Mouse (Mus musculus) olfactory bulb, adult 2 months (tissue): ENCODE measurements at regions not wholly inside any gene's neighbourhood (a gene's known extent, or its start where the extent isn't known, plus 50 kb on each side); places are given as distances from the start of the nearest gene placed in this dataset.
"Not testable (repeated sequence)": the region's sequence is repeated elsewhere in the genome, so short reads cannot be mapped to it uniquely, and the experiment has no call there.

Experiments used
- H3K27ac ChIP-seq: fragments of 200-500 bp; 2 replicates; pipeline ENCODE4 v1.5.1; 2012; ENCODE audit warnings: low read depth, low read length; ENCODE audit not compliant: insufficient read depth
- H3K4me1 ChIP-seq: fragments of 200-500 bp; 2 replicates; pipeline ENCODE4 v1.6.1; 2012; ENCODE audit warnings: low read length; ENCODE audit not compliant: control insufficient read depth, insufficient read depth
- H3K4me3 ChIP-seq: fragments of 200-500 bp; 2 replicates; pipeline ENCODE4 v1.5.1; 2012; ENCODE audit warnings: mild to moderate bottlenecking, low read depth, low read length, moderate library complexity; ENCODE audit not compliant: insufficient read depth
- CTCF ChIP-seq: fragments of 200-500 bp; IDR thresholded peaks from 2 replicates; pipeline ENCODE4 v1.5.1; 2012; ENCODE audit warnings: low read depth, mild to moderate bottlenecking, low read length, moderate library complexity; ENCODE audit not compliant: insufficient read depth
- POLR2A ChIP-seq: fragments of 200-500 bp; IDR thresholded peaks from 2 replicates; pipeline ENCODE4 v1.6.1; 2012; ENCODE audit warnings: mild to moderate bottlenecking, low read depth, low read length, moderate library complexity; ENCODE audit not compliant: insufficient read depth
- WGBS: fragments of 180-500 bp; shearing (Covaris S2); methylation state at CpG from one replicate; pipeline ENCODE4 v1.1.7; 2018; 5-methylcytosine and 5-hydroxymethylcytosine counted together

GRCm38 (mm10) chr1:177501288-177501687 is 59.1 kb downstream of the Zbtb18 start:
- no peaks in the 10 kb centered on the region for H3K4me1 ChIP-seq
- H3K4me3 ChIP-seq: no peak overlapping the region
- no peak for TF ChIP-seq POLR2A
- TF ChIP-seq CTCF: no peak
- H3K27ac ChIP-seq: no peak overlapping the region
- WGBS: 74% methylated on average over 7 of the region's 7 CpGs

GRCm38 (mm10) chr1:177503946-177504345 is 61.8 kb downstream of the Zbtb18 start:
- Histone ChIP-seq H3K27ac (no peak overlapping the region), H3K4me1 (no peaks in the 10 kb centered on the region), H3K4me3 (no peak overlapping the region)
- TF ChIP-seq CTCF: no peak
- TF ChIP-seq POLR2A: no peak
- WGBS: 80% methylated on average over 1 of the region's 1 CpGs

- no peak overlapping the region for H3K27ac ChIP-seq
- TF ChIP-seq POLR2A (no peak), CTCF (no peak)
- whole genome bisulfite sequencing: 96% methylated on average over 2 of the region's 2 CpGs
- H3K4me1 ChIP-seq: no peaks in the 10 kb centered on the region
- H3K4me3 ChIP-seq: no peak overlapping the region
Observed at GRCm38 (mm10) chr1:177504743-177505142, 62.6 kb downstream of the Zbtb18 start.

- H3K27ac ChIP-seq, H3K4me3 ChIP-seq, H3K4me1 ChIP-seq: not testable (repeated sequence)
- WGBS: over 99% methylated on average over 4 of the region's 4 CpGs
Observed at GRCm38 (mm10) chr1:177507398-177507797, 65.2 kb downstream of the Zbtb18 start.

GRCm38 (mm10) chr1:177509786-177510185 is 67.6 kb downstream of the Zbtb18 start:
- no peak overlapping the region for H3K27ac ChIP-seq
- WGBS: 90% methylated on average over 10 of the region's 10 CpGs
- TF ChIP-seq POLR2A (no peak), CTCF (no peak)

GRCm38 (mm10) chr1:177512116-177512515 is 70.0 kb downstream of the Zbtb18 start:
- H3K4me3 ChIP-seq: no peak overlapping the region
- no peaks in the 10 kb centered on the region for H3K4me1 ChIP-seq
- no peak overlapping the region for H3K27ac ChIP-seq
- TF ChIP-seq POLR2A: no peak
- TF ChIP-seq CTCF: no peak
- WGBS: 90% methylated on average over 2 of the region's 2 CpGs

More at GRCm38 (mm10) chr1:177509786-177510185, 67.6 kb downstream of the Zbtb18 start:
- H3K4me1 ChIP-seq: no peaks in the 10 kb centered on the region
- H3K4me3 ChIP-seq: no peak overlapping the region

- H3K27ac ChIP-seq: no peak overlapping the region
- H3K4me1 ChIP-seq: peaks cover 3% of the 10 kb centered on the region; the same call in 1 of the 2 replicates
- TF ChIP-seq POLR2A (no peak), CTCF (no peak)
- WGBS: 61% methylated on average over 18 of the region's 18 CpGs
- no peak overlapping the region for H3K4me3 ChIP-seq
Observed at GRCm38 (mm10) chr1:177517934-177518610, 75.9 kb downstream of the Zbtb18 start.

- TF ChIP-seq CTCF (no peak), POLR2A (no peak)
- 58% methylated on average over 13 of the region's 13 CpGs for WGBS
- H3K4me1 ChIP-seq: peaks cover 3% of the 10 kb centered on the region; the same call in 1 of the 2 replicates
- H3K4me3 ChIP-seq: no peak overlapping the region
- H3K27ac ChIP-seq: no peak overlapping the region
Observed at GRCm38 (mm10) chr1:177518897-177519513, 76.9 kb downstream of the Zbtb18 start.

- peaks cover 3% of the 10 kb centered on the region; the same call in 1 of the 2 replicates for H3K4me1 ChIP-seq
- WGBS: 93% methylated on average over 2 of the region's 2 CpGs
- TF ChIP-seq POLR2A (no peak), CTCF (no peak)
Observed at GRCm38 (mm10) chr1:177521110-177521509, 79.0 kb downstream of the Zbtb18 start.

More at GRCm38 (mm10) chr1:177521110-177521509, 79.0 kb downstream of the Zbtb18 start:
- Histone ChIP-seq H3K4me3 (no peak overlapping the region), H3K27ac (no peak overlapping the region)
